Mouse (Mus musculus) ovary, adult 18-20 months (tissue): ENCODE data around the gene Klf15.
A peak's percentile ranks its signal among the peaks of the same experiment; 100 is the strongest.

ENCODE experiments used
- DNase-seq: peaks from one replicate; pipeline ENCODE4 v3.0.0; 2022; ENCODE audit warnings: low spot score, mixed read lengths

The Klf15 gene

DNA sequence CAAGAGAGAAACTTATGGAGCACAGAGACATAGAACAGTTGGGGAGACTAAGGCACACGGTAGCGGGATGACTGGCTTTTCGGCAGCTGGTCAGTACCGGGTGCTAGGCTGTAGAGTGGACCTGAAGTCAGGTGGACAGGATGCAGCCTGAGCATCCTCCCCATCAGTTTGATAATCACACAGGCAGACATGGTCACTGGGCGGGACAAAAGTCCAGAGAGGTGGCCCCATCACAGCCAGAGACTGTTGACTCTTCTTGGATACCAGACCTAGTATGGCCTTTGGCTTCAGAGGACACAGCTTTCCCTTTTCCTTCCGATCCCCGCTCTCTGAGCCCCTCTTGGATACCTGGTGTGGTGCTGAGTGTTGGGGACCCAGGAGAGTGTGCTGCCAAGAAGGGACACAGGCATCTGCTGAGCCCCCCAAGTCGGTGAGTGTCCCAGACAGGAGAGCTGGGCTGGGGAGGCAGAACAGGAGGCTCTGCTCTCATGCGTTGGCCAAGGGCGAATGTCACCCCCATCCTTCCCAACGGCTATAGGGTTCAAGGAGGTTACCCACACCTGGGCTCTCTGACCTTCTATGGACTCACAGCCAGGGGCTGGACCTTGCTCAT, 2.8 kb downstream of the Klf15 start:
- DNase-seq, result no peak

DNA sequence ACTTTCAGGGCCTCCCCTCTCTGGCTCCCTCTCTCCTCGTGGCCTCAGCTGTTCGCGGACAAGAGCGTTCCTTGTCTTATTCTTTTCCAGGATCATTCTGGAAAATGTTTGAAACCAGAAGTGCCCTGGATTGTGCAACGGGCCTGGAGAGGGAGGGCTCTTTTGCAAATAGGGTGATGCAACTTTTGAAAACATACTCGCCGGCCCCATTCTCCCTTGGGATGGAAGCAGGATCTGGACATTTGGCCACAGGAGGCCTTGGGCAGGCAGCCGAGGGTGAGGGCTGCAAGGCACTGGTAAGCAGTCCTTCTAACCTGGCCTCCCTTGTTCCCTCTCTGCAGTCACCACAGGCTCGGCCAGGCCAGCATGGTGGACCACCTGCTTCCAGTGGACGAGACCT, 3.7 kb downstream of the Klf15 start:
- peak; percentile 76 for DNase-seq

DNA sequence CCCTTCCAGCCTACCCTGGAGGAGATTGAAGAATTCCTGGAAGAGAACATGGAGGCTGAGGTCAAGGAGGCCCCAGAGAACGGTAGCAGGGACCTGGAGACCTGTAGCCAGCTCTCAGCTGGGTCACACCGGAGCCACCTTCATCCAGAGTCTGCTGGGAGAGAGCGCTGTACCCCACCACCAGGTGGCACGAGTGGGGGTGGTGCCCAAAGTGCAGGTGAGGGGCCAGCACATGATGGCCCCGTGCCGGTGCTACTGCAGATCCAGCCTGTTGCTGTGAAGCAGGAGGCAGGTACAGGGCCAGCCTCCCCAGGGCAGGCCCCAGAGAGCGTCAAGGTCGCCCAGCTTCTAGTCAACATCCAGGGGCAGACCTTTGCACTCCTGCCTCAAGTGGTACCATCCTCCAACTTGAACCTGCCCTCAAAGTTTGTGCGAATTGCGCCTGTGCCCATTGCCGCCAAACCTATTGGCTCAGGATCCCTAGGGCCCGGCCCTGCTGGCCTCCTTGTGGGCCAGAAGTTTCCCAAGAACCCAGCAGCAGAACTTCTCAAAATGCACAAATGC, 4.6 kb downstream of the Klf15 start:
- no peak for DNase-seq

DNA sequence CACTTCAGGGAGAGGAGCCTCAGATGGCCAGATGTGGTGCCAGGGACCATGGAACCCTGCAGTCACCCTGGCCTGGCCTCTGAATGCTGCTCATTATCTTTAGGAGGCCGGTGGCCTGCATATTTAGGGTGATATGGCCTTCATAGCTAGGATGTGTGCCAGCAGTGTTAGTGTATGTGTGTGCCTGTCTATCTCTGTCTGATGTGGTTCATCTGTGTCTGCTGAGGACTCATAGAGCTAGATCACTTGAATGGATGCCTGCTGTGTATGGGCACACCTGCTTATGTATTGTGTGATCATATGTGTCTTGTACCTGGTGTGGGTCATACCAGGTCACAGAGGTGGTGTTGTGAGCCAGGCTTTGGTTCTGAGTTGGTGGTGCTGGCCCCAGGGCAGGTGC, 5.8 kb downstream of the Klf15 start:
- DNase-seq, result no peak

DNA sequence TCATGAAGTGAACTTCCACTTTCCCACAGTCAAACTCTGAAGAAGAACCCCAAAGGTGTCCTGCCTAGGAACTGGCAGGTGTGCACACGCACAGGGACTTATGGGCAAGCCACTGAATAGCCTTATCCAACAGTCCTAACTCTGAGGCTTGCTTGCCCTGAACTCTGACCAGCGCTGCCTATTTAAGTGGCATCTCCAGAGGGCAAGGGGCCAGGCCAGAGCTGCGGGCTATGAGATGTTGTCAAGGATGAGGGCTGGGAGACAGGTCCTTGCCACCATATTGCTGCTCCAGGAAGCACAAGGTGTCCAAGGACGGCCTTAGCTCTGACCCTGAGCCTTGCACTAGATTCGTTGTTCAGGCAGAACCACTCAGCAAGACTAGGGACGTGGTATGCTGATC, 6.7 kb downstream of the Klf15 start:
- DNase-seq, result no peak

DNA sequence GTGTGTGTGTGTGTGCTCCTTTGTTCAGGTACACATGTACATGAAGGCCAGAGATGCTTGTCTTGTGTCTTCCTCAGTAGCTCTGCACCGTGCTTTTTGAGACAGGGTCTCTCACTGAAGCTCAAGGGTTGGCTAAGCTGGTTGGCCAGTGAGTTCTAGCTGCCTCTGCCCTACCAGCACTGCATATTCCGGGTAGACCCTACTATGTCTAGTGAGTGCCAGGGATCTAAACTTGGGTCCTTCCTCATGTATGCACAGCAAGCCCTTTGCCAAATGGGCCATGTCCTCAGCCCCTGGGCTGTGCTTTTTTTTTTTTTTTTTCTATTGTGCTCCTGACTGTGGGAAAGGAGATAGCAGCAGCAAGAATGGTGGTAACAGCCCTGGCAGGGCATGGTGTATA, 7.9 kb downstream of the Klf15 start:
- DNase-seq, result no peak

DNA sequence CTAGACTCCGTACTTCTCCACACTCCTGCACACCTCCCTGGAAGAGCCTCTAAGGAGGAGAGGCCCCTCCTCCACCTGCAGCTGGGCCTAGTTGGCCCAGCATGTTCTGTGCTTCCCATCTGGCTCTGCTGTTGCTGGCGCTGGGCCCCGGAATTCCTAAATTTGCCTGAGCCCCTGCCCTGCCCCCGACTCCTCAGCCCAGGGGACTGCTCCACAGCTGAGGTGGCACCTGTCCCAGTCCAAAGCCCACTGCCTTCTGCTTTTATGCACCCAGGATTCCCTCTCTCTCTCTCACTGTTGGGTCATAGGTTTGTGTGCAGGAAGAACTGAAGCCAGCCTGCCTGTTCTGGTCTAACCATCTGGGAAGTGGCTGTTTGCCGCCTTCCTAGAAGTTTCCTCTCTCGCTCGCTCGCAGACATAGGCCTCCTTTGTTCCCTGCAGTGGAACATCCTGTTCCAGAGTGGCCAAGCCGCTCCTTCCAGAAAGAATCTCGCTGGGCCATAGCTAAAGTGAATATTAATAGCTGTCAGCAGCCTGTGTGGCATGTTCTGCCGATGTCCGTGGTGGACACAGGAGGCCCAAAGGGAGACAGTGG, 8.7 kb downstream of the Klf15 start:
- no peak for DNase-seq

DNA sequence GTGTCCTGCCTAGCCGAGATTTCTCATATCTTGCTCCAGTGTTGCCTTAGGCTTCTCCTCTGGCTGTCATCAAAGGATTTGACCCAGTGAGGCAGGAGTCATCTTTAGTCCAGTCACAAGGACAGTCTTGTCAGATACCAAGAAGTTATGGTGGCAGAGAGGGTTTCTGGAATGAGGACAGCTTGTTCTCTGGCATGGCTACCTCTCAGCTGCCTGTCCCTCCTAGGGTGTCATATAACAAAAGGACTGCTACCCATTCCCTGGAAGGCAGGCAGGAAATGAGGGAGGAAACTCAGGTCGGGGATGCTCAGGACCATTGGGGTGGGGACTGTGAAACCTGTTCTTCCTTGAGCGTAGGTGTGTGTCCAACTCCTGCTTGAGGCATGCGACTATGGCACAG, 9.7 kb downstream of the Klf15 start:
- DNase-seq, result no peak

DNA sequence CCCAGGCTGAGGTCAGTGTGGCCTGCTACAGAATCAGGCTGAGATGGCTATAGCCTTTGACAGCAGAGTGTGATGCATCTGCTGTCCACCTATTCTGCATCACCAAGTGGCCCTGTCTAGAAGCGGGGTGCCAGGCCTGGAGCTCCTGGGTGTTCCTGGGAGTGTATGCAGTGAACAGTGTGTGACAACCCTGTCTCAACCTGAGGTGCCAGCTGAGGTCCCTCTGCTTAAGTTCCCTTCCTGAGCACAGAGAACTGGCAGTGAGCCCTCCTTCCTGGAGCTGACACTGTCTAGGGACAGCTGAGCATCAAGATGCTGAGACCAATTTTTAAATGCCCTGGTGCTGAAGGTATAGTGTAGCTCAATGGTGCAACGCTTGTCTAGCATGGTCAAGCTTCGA, 10.3 kb downstream of the Klf15 start:
- DNase-seq, result no peak

DNA sequence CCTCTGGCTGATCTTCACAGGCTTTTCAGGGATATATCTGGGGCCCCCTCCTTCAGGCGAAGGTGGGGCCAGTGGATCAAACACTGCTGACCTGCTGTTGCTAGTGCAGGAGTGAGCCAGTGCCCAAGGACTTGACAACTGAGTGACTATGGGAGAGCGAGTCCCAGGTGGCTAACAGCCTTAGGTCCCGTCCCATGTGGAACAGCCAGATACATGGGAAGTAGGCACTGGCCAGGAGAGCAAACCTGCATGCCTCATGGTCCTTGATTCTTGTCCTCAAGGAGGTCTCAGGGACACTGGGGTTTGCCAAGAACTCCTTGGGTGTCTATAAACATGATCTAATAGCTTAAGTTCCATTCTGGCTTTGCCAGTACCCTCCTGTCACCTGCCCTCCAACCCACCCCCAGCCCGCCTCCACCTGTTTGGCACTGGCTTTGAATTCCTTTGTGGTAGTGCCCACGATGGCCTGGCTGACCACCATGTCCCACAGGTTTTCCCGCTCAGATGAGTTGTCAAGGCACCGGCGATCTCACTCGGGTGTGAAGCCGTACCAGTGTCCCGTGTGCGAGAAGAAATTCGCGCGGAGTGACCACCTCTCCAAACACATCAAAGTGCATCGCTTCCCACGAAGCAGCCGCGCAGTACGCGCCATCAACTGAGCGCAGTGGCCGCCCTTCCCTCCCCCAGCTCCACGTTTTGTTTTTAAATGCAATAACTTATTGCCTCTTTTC, 11.4 kb downstream of the Klf15 start:
- no peak for DNase-seq

DNA sequence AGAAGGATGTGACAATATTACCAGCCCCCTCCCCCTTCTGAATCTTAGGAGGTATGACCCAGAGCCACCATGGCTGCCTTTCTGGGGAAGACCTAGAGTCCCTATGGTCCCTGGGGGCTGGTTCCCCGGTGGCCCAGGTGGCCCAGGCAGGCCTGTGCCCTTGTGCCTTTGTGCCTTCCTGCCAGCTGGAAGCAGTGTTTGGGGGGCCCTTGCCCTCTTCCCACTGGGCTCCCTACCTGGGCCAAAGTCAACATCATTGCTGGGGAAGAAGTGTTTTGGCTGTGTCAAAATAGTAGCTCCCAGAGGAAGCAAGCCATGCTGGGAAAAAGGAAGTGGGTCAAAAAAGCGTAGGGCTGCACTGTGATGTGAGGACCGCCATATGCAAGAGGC, 12.0 kb downstream of the Klf15 start:
- no peak for DNase-seq

DNA sequence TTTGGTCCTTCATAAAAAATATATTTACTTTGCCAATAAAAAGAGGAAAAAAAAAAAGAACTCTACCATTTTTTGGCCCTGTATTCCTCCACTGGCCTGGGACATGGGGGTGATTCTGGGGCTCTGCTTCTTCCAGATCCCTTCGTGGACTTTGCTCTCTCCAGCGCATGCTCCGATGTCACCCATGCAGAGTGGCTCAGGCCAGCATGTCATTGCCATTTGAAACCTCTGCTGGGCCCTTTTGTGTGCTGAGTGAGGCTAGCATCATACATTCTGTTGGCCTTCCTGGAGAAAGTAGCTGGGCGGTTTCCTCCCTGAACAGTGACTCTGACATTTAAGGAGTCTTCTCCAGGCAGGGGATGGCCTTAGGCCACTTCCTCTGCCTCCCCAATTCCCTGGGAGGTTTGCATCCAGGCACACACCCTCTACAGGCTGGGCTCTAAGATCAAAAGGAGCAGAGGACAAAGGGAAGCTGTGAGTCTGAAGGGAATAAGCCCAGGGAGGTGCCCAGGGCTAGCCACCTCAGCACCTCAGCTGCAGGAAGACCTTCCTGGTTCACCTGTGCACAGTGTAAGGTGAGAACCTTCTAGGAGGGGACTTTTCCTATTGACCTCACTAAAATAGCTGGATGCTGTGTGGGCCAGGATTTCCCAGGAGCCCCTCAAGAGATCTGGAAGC, 12.9 kb downstream of the Klf15 start:
- DNase-seq, result no peak

DNA sequence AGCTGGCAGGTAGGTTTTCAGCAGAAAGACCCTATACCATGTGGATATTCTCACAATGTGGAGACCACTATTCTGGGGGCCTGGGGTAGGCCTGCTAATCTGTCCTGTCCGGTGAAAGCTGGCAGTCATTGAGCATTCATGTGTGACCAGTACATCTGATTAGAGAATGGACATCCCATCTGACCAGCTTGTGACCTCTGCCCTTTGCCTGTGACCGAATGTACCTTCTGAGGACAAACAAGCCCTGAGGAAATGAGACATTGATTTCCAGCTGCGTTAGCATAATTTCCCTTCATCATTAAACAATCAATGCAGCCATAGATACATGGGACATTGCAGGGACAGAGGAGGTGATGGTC, 13.5 kb downstream of the Klf15 start:
- no peak for DNase-seq

DNA sequence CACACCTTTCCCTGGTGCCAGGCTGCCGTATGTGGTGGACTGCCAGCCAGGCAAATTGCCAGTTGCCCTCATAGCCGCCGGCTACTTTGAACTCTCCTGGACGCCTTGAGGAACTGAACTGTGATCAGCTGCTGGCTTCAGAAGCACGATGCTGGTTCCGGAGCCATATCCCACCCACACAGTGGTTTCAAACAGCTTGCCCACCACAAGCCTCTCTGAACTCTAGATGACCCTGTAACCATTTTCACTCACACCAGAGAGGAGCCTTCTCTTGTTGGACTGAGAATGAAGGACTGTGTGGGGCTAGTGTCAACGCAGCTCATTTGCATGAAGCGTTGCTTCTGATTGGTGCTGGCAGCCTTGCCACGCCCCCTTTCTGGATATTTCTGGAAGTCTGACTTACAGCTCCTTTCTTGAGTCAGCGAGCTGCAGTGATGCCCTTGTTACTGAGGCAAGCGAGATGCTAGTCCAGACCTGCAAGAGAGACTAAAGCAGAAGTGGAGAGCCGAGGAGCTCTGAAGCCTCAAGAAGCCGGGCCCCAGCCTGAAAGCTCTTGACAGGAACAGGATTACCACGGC, 14.7 kb downstream of the Klf15 start:
- no peak for DNase-seq

DNA sequence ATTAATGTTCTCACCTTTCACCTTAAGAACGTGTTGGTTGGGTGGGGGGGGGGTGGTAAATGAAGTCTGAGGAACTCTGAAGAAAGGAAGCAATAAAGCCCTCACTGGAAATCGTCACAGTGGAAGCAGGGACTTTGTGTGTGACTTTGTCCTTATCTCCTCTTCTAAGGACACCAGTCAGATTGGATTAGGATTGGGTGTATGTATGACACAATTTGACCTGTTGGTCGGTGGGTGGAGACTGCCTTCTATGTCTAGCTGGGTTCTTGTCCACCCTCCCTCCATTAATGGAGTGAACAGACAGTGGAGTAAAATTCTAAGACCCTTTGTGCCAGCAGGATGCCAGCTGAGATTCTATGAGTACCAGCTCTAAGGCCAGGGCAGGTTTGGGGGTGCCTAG, 21.9 kb downstream of the Klf15 start:
- DNase-seq, result no peak

DNA sequence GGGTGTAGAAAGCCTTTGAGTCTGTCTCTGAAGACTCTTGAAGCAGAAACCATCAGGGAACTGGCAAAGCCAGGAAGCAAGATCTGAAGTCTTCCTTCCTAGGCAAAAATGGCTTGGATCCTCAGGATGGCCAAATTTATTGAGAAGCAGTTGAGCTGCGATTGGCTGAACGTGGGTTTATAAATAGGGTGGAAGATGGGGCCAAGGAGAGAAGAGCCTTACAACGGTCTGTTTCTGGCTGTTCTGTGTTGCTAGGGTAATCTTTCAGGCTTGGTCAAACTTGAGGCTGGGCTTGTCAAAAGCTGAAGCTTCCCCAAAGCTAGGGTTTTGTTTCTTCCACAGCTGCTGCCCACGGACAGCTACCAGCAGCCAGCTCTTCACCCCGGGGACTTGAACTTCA, 22.5 kb downstream of the Klf15 start:
- no peak for DNase-seq

DNA sequence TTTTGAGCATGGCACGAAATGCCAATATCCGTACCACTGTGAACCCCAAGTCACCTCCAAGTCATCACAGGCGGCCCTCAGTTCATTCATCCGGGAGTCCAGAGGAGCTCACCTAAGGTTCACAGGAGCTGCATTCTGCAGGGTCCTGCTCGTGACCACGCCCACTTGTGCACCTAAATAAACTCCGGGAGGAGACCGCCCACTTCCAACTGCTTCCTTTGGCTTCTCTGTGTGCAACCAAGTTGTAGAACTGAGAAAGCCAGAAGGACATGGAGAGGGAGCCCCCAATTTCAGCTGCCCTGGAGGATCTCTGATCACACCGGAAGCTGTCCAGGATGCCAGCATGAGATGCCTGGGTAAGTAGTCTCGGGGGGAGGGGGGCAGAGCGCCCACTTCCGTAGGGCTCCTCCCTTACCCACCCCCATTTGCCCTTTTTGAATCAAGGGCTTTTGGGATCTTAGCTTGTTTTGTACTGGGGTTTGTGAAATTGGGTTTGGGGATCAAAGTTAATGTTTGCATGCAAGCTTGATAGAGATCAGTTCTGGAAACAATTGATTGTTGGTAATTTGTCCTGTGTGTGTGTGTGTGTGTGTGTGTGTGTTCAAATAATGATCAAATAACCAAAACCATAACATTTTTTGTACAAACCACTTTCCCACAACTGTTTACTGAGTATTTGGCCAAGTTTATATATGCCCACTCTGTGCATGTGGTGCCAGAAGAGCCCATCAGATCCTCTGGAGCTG, 24.0 kb downstream of the Klf15 start, which contains the start of gene Aldh1l1:
TSS of gene Aldh1l1 (plus strand) at position 252 of the 746 bp plus-strand sequence.
- no peak for DNase-seq

DNA sequence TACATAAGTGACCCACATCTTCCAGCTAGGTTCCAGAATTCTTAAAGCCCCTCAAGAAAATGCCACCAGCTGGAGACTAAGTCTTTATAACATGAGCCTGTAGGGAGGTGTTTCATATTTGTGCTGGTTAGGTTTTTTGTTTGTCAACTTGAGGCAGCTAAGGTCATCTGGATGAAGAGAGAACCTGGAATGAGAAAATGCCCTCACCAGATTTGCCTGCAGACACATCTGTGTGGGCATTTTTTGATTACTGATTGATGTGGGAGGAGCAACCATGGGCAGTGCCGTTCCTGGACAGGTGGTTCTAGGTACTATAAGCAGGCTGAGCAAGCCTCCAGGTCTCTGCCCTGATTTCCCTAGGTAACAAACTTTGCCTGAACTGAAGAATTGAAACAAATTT, 25.2 kb downstream of the Klf15 start:
- DNase-seq, result no peak

DNA sequence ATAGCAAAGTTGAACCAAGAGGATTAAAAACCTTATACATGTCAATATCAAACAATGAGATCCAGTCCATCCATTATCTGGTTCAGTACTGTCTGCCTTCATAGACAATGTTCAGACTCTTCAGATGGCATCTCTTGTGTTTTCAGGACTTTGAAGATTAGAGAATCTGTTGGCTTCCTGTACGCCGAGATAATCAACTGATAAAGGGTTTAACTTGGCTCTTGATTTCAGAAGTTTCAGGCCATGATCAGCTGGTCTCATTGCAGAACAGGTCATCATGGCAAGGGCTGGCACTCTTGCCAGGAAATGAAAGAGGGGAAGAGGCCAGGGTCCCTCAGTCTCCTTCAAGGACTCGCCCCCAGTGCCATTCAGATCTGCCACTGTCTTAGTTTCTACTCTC, 27.2 kb downstream of the Klf15 start:
- DNase-seq, result no peak

DNA sequence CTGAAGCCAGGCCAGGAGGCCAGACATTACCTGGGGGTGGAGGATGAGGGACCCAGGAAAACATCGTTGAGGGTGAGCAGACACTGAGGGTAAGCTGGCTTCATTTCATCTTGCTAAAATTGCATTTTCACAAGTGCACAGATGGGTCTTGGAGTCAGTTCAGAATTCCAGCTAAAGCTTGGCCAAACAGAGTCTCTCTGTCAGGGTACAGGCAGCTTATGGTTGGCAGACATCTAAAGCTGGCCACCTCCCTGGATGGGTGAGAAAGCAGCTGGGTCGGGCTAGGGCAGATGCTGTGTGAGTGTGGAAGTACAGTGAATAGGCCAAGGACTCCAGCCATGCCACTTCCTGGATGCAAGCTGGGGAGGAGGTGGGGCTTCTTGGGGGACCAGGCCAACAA, 28.6 kb downstream of the Klf15 start:
- DNase-seq, result no peak

DNA sequence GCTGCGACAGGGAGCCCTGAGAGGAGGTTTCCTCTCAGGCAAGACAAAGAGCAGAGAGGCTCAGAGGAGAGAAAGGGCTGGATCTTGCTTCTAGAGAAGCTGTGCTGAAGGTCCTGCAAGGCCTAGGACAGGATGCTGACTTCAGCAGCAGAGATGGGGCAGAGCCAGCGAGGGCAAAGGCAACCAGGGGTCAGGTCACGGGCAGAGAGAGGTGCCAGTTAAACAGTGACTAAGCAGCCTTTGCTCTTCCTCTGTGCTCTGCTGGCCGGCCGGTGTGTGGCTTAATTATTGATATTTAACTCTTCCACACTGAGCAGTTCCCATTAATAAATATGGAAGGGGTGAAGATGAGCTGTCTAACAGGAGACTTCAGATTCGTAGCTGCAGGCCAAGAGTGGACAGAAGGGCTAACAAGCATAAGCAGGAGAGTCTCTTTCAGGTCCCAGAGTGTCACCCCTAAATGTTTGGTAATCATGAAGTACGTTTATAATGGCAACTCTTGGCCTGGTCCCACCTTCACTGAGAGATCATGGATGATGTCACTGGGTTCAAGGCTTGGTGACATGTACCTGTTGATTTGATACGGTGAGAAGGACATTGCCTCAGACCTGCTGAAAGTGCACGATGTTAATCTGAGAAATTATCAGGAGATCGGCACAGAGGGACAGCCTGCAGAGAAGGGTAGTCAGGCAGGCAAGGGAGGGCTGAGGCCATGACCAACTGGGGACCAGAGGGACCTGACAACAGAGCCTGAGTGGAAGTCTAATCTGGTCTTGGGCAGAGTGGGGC, 29.8 kb downstream of the Klf15 start:
- DNase-seq, result no peak
